Comparison of ENCODE assay signal across 12 mouse cellular contexts in genomic region chr1:68134943-68135342, GRCm38 (mm10).
"Had no signal": no experiment of that assay in that cellular context is flagged by ENCODE, and none has a peak within 500 bp of the region (broad histone marks: within the 10 kb centered on the region; RNA-seq: fewer than 3 reads in every experiment).

No protein-coding gene starts in this region.

- ATAC-seq: forebrain, embryonic 13.5 days; forebrain, embryonic 14.5 days; forebrain, embryonic 15.5 days; forebrain, embryonic 16.5 days; forebrain, postnatal 0 days had no signal

- DNase-seq: cerebellum, adult 9-11 months; embryo, embryonic 11 days; forebrain, postnatal 0 days; gastrocnemius, adult 2 months; gastrocnemius, postnatal 10 days; gastrocnemius, postnatal 14 days; gastrocnemius, postnatal 25 days; gastrocnemius, postnatal 36 days had no signal
